Comparison of ENCODE assay signal across 12 mouse cellular contexts in genomic region chr5:95991339-95992292, GRCm38 (mm10). TPM values are rescaled to one million over a fixed set of nuclear protein-coding genes. Genes with fewer than 3 reads are reported as not detected.
DNase-seq lines count a peak whose midpoint lies in the region; ATAC-seq and TF ChIP-seq lines count a peak whose summit lies in the region.
"Had no signal": no experiment of that assay in that cellular context is flagged by ENCODE, and none has a peak within 500 bp of the region (broad histone marks: within the 10 kb centered on the region; RNA-seq: fewer than 3 reads in every experiment).

No protein-coding gene starts in this region.

- H3K9ac ChIP-seq in heart, embryonic 12.5 days: no peak overlapping the region
- H3K9ac ChIP-seq in hindbrain, embryonic 13.5 days: no peak overlapping the region; the same call in 1 of the 2 replicates
- H3K9ac ChIP-seq in midbrain, postnatal 0 days (replicated peaks; ENCODE audit: low read length, poor library complexity, severe bottlenecking): no peak overlapping the region; the same call in 1 of the 2 replicates
- H3K9ac ChIP-seq in lung, postnatal 0 days (replicated peaks; ENCODE audit: low read depth): no peak overlapping the region
- H3K9ac ChIP-seq: kidney, embryonic 15.5 days; liver, embryonic 13.5 days had no signal

- no peak for TF ChIP-seq EP300 in lung, postnatal 0 days (IDR thresholded peaks at IDR 0.05)

- intact Hi-C loops in heart, postnatal 14 days (cut with DNase I): no loop called here

- H3K9me3 ChIP-seq in heart, embryonic 12.5 days (replicated peaks): no peaks in the 10 kb centered on the region
- no peaks in the 10 kb centered on the region for H3K9me3 ChIP-seq in hindbrain, embryonic 13.5 days
- no peaks in the 10 kb centered on the region for H3K9me3 ChIP-seq in midbrain, postnatal 0 days (ENCODE audit: low read length)
- H3K9me3 ChIP-seq in lung, postnatal 0 days (ENCODE audit: low read length): no peaks in the 10 kb centered on the region
- H3K9me3 ChIP-seq: kidney, embryonic 15.5 days; liver, embryonic 13.5 days had no signal

- no peak overlapping the region for H3K27ac ChIP-seq in heart, embryonic 12.5 days (ENCODE audit: poor library complexity, severe bottlenecking)
- H3K27ac ChIP-seq in hindbrain, embryonic 13.5 days: peak overlapping the region; percentile 35
- 0 out of 2 replicates have a peak overlapping the region, but pooled peaks have one; percentile 18 for H3K27ac ChIP-seq in midbrain, postnatal 0 days (ENCODE audit: low read depth, low read length)
- no peak overlapping the region for H3K27ac ChIP-seq in lung, postnatal 0 days (ENCODE audit: low read length)
- H3K27ac ChIP-seq: kidney, embryonic 15.5 days; liver, embryonic 13.5 days had no signal

- no peak for ATAC-seq in heart, embryonic 12.5 days (ENCODE audit: insufficient number of reproducible peaks, low FRiP score)
- ATAC-seq in hindbrain, embryonic 13.5 days (ENCODE audit: low FRiP score): peak; percentile 85
- peak; percentile 78 for ATAC-seq in midbrain, postnatal 0 days (ENCODE audit: low FRiP score)
- no peak for ATAC-seq in lung, postnatal 0 days

- no peak overlapping the region for H3K4me3 ChIP-seq in heart, embryonic 12.5 days
- no peak overlapping the region for H3K4me3 ChIP-seq in hindbrain, embryonic 13.5 days
- no peak overlapping the region for H3K4me3 ChIP-seq in midbrain, postnatal 0 days (ENCODE audit: low read depth, low read length)
- H3K4me3 ChIP-seq in lung, postnatal 0 days (ENCODE audit: low read depth, low read length): no peak overlapping the region
- H3K4me3 ChIP-seq: kidney, embryonic 15.5 days; liver, embryonic 13.5 days had no signal

- no peaks in the 10 kb centered on the region for H3K36me3 ChIP-seq in heart, embryonic 12.5 days
- no peaks in the 10 kb centered on the region for H3K36me3 ChIP-seq in hindbrain, embryonic 13.5 days
- H3K36me3 ChIP-seq in midbrain, postnatal 0 days (ENCODE audit: insufficient read depth, low read length): no peaks in the 10 kb centered on the region
- no peaks in the 10 kb centered on the region for H3K36me3 ChIP-seq in lung, postnatal 0 days (ENCODE audit: insufficient read depth, low read length)
- H3K36me3 ChIP-seq: kidney, embryonic 15.5 days; liver, embryonic 13.5 days had no signal

- 0 out of 2 replicates have a peak, but pooled peaks cover 6% of the 10 kb centered on the region for H3K4me1 ChIP-seq in heart, embryonic 12.5 days (replicated peaks)
- H3K4me1 ChIP-seq in hindbrain, embryonic 13.5 days (replicated peaks): peaks cover 11% of the 10 kb centered on the region
- H3K4me1 ChIP-seq in midbrain, postnatal 0 days (ENCODE audit: insufficient read depth, low read length): peaks cover 4% of the 10 kb centered on the region
- H3K4me1 ChIP-seq in lung, postnatal 0 days (ENCODE audit: insufficient read depth, low read depth, low read length): no peaks in the 10 kb centered on the region
- H3K4me1 ChIP-seq: kidney, embryonic 15.5 days; liver, embryonic 13.5 days had no signal

- WGBS in heart, embryonic 12.5 days: 12% methylated on average over 12 of the region's 12 CpGs
- 10% methylated on average over 12 of the region's 12 CpGs for WGBS in hindbrain, embryonic 13.5 days
- WGBS in midbrain, postnatal 0 days: 6% methylated on average over 12 of the region's 12 CpGs
- WGBS in lung, postnatal 0 days: 21% methylated on average over 12 of the region's 12 CpGs

- no peaks in the 10 kb centered on the region for H3K27me3 ChIP-seq in heart, embryonic 12.5 days (replicated peaks)
- no peaks in the 10 kb centered on the region for H3K27me3 ChIP-seq in hindbrain, embryonic 13.5 days
- H3K27me3 ChIP-seq in midbrain, postnatal 0 days (ENCODE audit: insufficient read depth, low read length): no peaks in the 10 kb centered on the region
- no peaks in the 10 kb centered on the region for H3K27me3 ChIP-seq in lung, postnatal 0 days (replicated peaks; ENCODE audit: insufficient read depth, low read length)
- H3K27me3 ChIP-seq: kidney, embryonic 15.5 days; liver, embryonic 13.5 days had no signal

- no peak for DNase-seq in heart, postnatal 14 days
- peak; percentile 72 for DNase-seq in brain, embryonic 14.5 days (ENCODE audit: low read depth)
- peak; percentile 24 for DNase-seq in midbrain, postnatal 0 days (ENCODE audit: low spot score)
- no peak for DNase-seq in liver
- no peak for DNase-seq in right cerebral cortex, adult 2 months (ENCODE audit: low spot score in 2 of 2)
- DNase-seq in lung, postnatal 0 days (ENCODE audit: low spot score): no peak
- DNase-seq: liver, embryonic 13.5 days; thymus, postnatal 4 days had no signal

- peak overlapping the region; percentile 40 for H3K4me2 ChIP-seq in heart, embryonic 12.5 days
- peak overlapping the region; percentile 30 for H3K4me2 ChIP-seq in hindbrain, embryonic 13.5 days
- peak overlapping the region; percentile 18; the same call in 1 of the 2 replicates for H3K4me2 ChIP-seq in midbrain, postnatal 0 days (ENCODE audit: low read depth, low read length, poor library complexity, severe bottlenecking)
- H3K4me2 ChIP-seq in lung, postnatal 0 days (replicated peaks; ENCODE audit: low read depth, low read length): no peak overlapping the region
- H3K4me2 ChIP-seq: kidney, embryonic 15.5 days; liver, embryonic 13.5 days had no signal

- TF ChIP-seq POLR2A in brain, embryonic 14.5 days (IDR thresholded peaks at IDR 0.05; ENCODE audit: borderline replicate concordance, extremely low read depth, insufficient read depth, insufficient read length, poor library complexity, severe bottlenecking): no peak

- TF ChIP-seq CTCF in brain, embryonic 14.5 days (IDR thresholded peaks at IDR 0.05; ENCODE audit: borderline replicate concordance, extremely low read depth, insufficient read depth, insufficient read length): no peak
- TF ChIP-seq CTCF in midbrain, postnatal 0 days (IDR thresholded peaks at IDR 0.05): no peak
- TF ChIP-seq CTCF in lung, postnatal 0 days (IDR thresholded peaks at IDR 0.05): no peak

RNA-seq across cellular contexts. Expression of gene Cxcl13, which starts 34.9 kb away (rescaled TPM):
- polyA plus RNA-seq in heart, embryonic 12.5 days (2016; fragmentation: Nextera tagmentation; extraction: Ambion mirVana): 0.71 and 0.84 TPM in 2 replicates
- total RNA-seq in heart, postnatal 14 days (2021): 1 to 10 TPM; 6.3 to 9.9 TPM
- not detected in 2 replicates for polyA plus RNA-seq in brain, embryonic 14.5 days (2012; rRNA removed)
- 0.14 TPM in 1 of 2 replicates, not detected in the other for polyA plus RNA-seq in hindbrain, embryonic 13.5 days (2015; fragmentation: Nextera tagmentation; extraction: Ambion mirVana)
- total RNA-seq in midbrain, postnatal 0 days (2014; rRNA removed): 0.33 and 0.61 TPM in 2 replicates
- polyA plus RNA-seq in midbrain, postnatal 0 days (2015; fragmentation: Nextera tagmentation; extraction: Ambion mirVana): 1.3 and 1.9 TPM in 2 replicates
- polyA plus RNA-seq in lung, postnatal 0 days (2015; fragmentation: Nextera tagmentation; extraction: Ambion mirVana): 3.8 and 4.0 TPM in 2 replicates
- total RNA-seq: granulocyte monocyte progenitor cell, adult 5-6 weeks had no signal

Comparison
In these comparisons a context has a peak if more than half of its experiments do, and no peak if none do; other contexts are left out.
1. ATAC-seq: peak in hindbrain, embryonic 13.5 days (single experiment) and midbrain, postnatal 0 days (single experiment); none in heart, embryonic 12.5 days (single experiment) and lung, postnatal 0 days (single experiment).
2. H3K27ac ChIP-seq: peak in hindbrain, embryonic 13.5 days (single experiment) and midbrain, postnatal 0 days (single experiment); none in heart, embryonic 12.5 days (single experiment) and lung, postnatal 0 days (single experiment).
3. DNase-seq: peak in brain, embryonic 14.5 days (single experiment) and midbrain, postnatal 0 days (single experiment); none in heart, postnatal 14 days (0 of 2), liver (single experiment), right cerebral cortex, adult 2 months (0 of 2) and lung, postnatal 0 days (single experiment).